Mouse (Mus musculus) testis, postnatal 10 days (tissue): ENCODE data around the gene Nfib.

Experiments used
- DNase-seq: peaks from one replicate; pipeline ENCODE4 v3.0.0; 2021; ENCODE audit warnings: low spot score

The Nfib gene

DNA sequence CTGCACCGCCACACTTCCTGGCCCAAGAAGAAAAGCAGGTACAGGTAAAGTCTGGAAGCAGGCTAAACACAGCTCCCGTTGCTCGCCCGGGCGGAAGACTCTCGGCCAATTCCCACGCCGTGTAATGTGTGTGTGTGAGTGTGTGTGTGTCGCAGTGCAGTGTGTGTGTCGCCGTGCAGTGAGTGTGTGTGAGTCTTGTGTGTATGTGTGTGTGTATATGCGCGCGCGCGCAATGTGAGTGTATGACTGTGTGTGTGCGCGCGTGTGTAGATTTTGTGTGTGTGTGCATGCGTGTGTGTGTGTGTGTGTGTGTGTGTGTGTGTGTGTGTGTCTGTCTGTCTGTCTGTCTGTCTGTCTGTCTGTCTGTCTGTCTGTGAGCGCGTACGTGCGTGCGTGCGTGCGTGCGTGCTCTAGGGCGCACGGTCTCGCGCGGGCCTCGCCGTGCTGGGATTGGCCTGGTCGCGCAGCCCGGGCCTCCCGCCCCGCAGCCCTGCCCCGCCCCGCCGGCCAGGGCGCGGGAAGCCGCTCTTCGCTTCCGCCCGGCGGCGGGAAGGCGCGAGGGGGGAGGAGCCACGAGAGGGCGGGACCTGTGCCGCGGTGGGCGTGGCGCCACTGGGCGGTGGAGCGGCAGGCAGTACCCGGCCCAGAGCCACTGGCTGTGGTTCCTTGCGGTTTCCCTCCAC lies 192.7 kb downstream of the Nfib start:
- DNase-seq, result peak; percentile 99

DNA sequence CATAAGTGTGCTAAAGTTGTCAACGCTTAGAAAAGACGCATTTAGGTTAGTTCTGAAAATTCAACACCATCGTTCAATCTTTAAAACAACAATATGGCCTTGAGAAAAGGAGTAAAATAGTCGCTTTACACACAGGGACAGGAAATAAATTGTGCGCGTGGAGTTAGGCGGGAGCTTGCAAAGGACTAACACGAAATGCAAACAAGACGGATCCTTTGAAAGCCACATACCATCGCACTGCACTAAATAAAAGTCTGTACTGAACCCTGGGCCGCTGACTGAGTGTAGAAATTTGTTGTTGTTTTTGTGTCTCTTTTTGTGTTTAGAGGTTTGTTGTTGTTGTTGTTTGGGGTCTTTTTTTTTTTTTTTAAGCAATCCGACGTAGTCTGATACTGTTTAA lies 193.2 kb downstream of the Nfib start:
- DNase-seq, result no peak

DNA sequence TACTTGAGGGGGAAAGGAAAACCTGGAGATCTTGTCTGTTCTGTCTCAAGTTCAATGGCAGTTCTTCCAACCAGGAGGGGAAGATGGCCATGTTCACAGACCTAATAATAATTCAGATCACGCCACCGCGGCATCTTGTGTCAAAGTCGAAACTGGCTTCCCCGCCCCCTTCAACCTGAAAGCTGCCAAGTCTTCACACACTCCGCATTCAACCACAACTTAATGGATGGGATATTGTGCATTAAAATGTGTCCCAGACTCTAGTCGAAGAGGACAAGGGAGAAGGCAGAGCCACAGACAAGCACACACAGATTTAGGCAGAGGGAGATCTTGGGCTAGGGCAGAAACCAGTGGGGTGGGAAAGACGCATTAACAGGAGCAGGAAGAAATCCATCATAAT lies 194.0 kb downstream of the Nfib start:
- peak; percentile 59 for DNase-seq

DNA sequence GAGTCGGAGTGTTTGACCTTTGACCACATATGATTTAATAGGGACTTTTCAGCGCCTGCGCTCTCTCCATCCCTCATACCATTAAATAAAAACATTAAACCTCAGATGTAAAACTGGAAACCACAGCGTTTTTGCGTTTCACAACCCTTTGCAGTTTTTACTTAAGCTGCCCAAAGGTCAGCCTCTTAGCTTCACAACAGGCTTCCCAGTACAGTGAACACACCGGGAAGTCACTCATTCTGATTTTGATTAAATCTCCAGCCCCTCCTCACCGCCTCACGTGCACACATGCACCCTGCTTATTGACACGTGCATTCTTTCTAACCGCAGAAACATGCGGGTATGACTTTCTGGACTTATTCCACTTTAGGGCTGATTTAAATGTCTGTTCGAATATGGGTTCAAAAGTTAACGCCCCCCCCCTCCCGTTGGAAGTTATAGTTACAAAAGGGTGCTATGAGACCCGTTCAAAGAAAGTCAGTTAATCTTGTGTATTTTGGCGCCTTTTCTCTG lies 194.5 kb downstream of the Nfib start:
- no peak for DNase-seq

DNA sequence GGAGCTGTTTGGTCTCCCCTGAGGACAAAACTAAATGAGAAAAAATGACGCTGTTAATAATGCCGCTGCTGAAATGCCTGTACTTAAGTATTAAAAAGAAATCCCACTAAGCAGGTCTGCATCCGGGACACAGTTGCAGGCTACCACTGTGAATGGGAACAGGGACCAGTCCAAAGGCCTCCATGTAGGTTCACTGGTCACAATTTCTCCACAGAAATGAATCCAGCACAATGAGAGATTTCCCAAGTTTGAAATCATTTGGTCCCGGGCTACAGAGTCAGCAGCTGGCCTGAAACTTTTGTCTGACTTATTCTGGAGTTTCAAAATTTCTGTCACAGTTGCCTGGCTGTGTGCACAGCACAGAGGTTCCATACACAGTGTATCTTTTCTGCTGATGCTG lies 195.8 kb downstream of the Nfib start:
- no peak for DNase-seq

DNA sequence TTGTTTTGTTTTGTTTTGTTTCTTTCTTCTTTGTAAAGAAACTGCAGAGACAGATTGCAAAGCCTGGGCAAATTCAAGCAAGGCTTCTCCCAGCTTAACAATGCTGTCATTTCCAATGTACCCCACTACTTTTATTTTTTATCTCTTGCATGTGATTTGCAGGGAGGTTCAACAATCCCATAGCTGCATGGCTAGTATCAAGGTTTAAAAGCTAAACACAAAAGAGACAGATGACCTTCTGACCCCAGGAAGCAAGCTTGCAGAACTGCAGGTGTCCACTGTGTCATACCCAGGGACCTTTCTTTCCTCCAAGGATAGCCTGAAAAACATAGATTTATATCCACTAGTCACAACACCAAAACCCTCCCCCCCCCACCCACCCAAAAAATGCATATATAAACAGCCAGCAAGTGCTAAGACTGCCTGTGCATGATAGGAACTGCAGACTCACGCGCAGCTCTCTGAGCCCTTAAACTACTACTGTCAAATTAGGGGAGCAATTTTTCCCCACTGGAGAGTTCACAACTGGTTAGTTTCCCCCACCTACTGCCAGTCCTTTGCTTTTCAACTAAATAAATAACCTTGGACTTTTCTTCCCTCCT lies 196.3 kb downstream of the Nfib start:
- no peak for DNase-seq

DNA sequence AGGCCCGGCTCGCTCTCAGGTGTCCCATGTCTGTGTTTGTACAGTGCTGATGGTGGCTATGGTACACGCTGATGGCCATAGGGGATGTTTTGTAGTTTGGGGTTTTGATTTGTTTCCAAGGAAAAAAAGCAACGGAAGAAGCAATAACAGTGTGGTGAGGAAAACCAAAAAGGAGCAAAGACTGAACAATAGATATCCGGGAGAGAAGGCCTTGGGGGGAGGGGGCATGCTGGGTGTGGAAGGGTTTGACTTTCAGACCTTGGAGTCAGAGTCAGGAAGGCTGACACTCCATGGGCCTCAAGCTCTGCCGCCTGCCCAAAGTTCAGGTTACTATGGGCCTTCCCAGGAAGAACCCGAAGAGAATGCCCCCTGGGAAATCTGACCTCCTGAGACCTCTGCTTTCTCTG lies 197.3 kb downstream of the Nfib start:
- peak; percentile 55 for DNase-seq

DNA sequence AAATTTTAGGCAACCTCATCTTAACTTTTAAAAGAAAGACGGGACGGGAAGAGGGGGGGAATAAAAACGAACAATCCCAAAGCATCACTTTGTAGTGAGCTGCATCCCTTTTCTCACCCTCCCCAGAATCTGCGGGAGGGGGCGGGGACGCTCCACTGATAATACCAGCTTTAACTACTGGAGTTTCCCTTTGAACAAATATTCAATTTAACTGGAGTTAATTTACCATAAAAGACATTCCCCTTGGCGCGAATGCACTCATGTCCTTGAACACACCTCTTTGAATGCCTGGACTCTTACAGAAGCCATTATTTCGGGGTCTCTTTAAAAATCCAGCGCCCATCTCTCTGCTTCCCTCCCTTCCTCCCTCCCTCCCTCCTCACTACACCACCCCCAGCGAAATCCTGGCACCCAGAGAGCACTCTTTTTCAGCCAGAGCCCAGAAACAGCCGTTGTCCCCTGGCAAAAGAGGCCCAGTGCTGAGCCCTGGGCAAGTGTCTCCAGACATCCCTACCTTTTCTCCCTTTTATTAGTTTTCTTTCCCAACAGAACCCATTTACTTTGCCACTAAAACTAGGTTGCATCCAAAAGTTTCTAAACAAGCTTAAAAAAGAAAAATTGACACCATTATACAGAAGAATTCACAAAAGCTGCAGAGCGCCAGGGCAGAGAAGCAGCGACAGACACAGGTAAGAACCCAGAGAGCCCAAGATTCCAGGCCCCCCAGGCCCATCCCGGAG lies 197.8 kb downstream of the Nfib start:
- peak; percentile 58 for DNase-seq

DNA sequence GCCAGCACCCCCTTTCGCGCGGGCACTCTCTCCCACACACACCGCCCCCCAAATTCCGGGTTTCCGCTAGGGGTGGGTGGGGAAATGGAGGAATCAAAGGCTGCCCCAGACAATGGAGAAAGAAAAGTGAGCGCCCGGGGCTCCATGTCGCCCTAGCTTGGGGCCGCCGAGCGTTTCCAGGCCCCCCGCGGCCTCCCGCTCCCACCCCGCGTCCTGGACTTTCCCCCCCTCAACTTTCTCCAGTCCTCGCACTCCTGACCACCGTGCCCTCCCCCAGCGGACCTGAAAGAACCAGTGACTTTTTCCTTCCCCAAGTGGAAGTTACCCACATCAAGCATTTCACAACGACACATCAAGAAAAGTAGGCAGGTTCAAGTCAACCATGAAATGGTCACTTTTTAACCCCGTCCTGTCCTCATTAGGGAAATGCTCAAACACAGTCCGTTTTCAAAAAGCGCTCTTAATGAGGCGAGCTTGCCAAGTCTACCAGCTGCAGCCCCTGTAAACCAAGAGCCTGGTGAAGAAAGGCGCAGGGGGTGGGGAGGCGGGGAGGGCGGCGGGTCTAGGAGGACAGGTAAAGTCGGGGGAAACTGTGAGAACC lies 198.7 kb downstream of the Nfib start:
- peak; percentile 77 for DNase-seq

DNA sequence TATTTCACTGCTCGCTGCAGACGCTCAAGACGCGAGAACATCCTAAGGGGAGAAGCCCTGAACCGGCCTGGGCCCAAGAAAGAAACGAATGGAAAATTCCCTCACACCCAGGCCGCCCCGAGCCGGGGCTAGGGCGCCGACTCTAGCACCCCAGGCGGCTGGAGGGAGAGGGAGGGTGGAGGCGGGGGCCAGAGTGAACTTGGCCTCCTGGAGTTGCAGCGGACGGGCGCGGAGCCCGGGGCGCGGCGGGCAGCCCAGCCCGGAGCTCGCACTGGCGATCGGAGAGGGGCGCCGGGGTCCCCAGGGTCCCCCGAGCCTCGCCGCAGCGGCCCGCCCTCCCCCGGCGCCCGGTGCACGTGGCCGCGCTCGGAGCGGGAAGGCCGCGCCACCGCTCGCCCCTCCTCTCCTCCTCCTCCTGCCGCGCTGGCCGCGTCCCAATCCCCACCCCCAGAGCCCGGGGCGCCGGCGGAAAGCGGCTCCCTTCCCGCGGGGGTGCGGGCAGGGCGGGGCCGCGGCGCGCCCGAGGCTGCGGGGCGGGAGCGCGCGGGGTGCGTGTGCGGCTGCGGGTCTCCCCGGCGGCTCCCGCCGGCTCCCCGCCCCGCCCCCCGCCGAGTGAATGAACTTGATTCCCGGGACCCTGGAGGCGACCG lies 199.3 kb downstream of the Nfib start:
- peak; percentile 97 for DNase-seq

DNA sequence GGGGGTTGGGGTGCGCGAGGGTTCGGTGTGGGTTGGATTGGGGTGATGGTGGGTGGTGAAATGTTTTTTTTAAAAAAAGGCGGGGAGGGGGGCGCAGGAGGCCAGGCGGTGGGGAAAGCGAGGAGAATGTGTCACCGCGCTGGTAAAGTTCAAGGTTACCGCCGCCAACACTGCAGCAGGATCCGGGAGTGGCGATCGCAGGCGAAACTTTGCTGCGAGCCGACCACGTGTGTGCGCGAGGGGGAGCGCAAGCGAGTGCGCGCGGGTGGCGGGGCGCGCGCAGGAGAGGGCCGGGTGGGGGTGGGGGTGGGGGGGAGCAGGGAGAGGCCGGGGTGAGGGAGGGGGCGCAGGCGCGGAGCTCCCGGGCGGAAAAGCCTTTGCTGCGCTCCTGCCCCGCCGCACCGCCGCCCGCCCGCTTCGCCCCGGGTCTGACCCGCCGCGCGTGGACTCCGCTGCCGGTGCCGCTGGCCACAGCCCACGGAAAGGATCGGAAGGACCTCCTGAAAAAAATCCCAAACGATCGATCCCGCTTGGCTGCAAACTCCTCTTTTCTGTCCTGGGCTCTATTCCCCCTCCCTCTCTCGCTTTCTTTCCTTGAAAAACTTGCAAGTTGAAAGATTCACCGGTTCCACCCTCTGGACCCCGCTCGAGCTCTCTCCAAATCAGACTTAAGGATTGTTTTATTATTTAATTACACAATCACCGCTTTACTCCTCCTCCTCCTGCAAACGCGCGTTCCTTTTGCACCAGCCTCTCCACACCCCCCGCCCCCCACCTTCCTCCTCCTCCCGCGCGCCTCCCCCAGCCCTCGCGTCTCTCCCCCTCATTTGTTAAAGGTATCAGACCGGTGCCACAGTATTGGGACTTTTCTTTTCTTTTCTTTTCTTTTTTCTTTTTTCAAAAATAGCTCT lies 200.2 kb downstream of the Nfib start:
- peak; percentile 85 for DNase-seq

DNA sequence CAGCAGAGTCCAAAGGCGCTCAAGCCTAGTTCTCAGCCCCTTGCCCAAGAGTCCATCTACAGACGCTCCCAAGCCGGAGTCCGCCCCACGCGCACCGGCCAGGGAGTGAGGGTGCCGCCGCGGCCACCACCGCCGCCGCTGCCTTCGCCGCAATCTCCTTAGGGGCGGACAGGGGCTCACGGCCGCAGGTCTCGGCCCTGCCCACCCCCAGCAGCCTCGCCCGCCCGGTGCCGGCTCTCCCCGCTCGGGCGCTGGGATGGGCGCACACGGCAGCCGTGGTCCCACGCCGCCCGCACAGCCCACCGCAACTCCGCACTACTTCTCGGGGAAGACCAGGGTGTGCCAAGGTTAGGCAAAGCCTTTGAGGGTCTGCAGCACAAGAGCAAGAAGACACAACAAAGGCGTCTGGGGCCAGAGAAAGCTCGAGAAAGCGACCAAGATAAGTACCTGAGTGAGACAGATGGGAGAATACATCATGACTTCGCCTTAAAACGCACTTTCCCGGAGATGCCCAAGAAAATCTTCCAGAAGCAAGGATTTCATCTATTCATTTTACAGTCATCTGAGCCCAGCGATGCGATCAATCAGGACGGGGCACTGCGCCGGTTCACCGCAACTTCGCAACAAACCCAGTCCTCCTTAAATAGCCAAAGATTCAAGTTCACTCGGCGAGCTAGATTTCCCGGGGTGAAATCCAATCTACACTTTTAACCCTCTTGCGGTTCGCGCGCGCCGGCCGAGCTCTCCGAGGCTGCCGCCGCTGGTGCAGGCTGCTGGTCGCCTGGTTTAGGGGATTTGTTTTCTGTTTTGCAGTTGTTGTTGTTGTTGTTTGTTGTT lies 201.0 kb downstream of the Nfib start:
- peak; percentile 65 for DNase-seq

DNA sequence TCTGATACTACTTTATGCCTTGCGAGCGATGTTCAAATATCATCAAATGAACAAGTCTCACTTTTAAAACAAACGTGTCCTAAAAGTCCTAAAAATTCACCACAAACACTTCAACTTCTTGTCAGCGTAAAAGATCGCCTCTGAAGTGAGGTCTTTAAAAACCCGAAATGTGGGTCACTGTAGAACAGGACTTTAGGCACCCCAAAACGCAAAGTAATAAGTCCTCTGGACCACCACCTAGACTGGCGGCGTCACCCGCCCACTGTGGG lies 201.6 kb downstream of the Nfib start:
- DNase-seq, result no peak

DNA sequence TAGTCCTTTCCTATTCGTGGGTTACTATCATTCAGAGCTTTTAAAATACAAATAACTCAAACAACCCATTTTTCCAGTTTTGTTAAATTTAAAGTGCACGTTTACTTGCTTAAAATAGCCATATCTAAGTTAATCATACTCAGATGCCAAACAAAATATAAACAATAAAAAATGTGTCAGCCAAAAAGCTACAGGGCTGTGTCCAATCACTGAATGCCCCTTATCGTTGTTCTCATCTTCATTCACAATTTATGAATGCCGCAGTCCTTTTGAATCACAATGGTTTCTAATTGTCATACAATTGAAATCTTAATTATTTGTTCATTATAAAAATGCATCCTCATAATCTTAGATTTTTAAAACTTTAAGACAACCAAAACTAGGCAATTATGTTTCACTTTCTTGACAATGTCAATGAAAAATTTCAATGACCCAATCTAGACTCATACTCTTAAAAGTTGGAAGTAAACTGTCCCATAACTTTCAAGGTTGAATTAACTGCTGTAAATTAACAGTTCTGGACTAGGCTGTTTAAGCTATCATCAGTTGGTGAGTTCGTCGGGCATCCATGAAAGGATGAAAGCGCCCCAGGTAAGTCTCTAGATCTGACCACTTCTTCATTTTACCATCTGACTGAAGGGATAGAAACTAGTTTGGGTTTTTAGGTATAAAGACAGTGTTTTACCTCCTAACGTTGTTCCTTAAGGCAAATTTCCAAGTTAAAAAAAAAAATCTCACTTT lies 202.1 kb downstream of the Nfib start:
- no peak for DNase-seq

DNA sequence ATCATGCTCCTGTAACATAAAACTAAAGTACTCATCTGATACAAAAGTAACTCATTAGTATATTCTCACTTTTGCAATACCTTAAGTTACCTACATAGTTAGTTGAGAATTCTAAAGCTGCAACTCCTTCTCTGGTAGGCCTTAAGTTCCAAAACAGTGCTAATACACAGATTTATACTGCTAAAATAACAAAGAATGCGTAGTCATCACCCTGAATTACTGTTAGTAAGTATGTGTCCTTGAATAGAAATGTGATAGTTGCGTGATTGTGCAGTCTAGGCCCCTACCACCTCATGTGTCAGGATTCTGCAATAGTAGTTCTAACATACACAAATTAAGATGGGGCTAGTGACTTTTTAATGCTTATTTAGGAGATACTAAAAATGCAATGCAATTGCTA lies 202.9 kb downstream of the Nfib start:
- no peak for DNase-seq

DNA sequence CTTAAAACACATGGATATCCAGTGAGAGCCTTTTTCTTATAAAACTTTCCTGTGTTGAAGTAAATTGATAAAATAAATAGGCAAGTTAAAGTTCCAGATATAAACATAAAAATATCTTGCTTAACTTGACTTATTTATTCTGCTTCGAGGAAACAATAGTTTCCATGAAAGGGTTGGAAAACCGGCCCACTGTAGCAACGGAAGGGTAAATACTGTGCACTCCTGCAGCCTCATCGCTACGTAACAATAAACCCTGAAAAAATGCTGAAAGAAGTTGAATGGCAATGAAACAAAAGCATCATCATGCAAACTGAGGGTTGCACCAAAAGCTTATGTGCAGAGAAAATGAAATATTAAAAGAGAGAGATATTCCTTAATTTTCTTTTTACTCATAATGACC lies 203.5 kb downstream of the Nfib start:
- DNase-seq, result no peak

DNA sequence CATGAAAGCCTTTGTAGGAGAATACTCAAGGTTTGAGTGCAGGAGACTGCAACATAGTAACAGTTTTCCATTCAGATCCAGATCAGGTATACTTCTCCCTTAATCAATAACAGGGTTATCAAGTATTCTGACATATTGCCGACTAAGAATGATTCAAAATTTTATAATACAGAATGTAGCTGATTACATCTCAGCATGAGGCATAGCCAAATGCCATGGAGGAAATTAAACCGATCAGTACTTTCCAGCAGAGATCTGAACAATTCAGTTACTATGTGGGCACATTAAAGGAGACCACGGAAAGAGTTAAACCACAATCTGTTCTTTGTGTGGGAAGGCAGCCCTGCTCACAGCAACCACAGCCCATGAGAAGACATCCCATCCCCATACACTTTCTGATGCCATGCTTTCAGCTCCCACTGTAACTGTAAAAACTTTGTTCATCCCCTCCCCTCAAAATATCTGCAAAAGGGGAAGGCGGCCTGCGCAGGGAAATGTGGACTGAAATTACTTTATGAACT lies 204.9 kb downstream of the Nfib start:
- no peak for DNase-seq

DNA sequence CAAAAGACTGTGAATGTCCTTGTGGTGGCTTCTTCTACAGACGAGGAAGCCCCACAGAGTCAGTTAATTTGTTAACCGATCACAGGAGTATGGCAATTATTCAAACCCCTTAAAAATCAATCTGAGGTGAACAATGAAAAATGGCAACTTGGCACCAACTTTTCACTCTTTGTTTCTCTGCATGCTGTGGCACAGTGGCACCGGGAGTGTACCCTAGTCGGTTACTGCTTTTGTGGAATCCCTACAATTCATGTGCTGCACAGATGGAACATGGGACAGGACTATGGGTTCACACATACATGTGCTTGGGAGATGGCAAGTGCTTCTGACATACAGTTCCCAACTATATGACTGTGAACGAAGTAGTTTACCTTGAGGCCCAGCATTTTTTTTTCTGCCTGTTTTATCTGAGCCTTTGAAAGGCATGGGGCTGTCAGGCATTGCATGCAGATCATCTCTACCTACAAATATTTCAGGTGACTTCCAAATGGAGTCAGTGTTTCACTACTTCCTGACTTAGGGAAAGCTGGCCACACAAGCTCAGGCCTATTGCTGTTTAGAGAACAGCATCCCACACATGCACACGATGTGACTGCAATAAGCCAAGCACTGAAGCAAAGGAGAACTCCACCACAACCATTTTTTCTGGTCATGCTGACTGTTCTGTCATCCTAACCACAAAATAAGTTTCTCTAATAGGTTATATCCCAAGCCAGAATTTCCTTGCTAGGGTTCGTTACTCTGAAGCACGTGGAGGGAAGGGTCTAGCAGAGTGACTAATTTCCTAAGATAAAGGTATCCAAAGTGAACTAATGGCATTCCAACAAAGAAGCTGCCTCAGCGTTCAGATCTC lies 205.6 kb downstream of the Nfib start:
- no peak for DNase-seq

DNA sequence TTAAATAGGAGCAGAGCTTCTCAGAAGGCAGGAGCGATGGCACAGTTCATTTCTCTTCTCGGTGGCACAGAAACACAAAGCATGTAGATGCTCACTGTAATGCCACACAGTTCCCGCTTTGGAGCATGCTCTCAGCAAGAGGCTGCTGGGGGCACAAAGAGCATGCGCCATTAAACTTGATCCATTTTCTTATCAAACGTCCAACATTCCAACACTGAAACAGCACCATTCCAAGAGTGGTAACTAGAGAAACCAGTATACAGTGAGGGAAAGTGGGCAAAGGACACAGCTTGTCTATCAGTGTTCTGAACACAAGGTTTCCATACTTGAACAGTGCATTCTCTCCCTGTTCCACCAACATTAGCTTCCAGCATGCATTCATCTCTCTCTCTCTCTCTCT lies 206.3 kb downstream of the Nfib start:
- DNase-seq, result no peak
